Mouse (Mus musculus) spleen, adult 2 months (tissue): ENCODE data around the gene 1110008P14Rik. TPM values are rescaled to one million over a fixed set of nuclear protein-coding genes. Genes with fewer than 3 reads are reported as not detected.

Source experiments
- DNase-seq, 2 experiments: peaks; one replicate each; pipeline versions ENCODE4 v3.0.0 to v3.0.0-alpha.2; 2012 to 2021; ENCODE audit warnings: low spot score in 2 of 2, low read depth in 1 of 2
- H3K27ac ChIP-seq: fragments of 200-500 bp; 2 replicates; pipeline ENCODE4 v1.5.1; 2012; ENCODE audit warnings: low read length, inconsistent platforms; ENCODE audit not compliant: insufficient read depth
- H3K27me3 ChIP-seq: fragments of 200-500 bp; 2 replicates; pipeline ENCODE4 v1.6.1; 2012; ENCODE audit warnings: mild to moderate bottlenecking, moderate library complexity, low read length, inconsistent platforms; ENCODE audit not compliant: control insufficient read depth, insufficient read depth
- H3K36me3 ChIP-seq: fragments of 200-500 bp; 2 replicates; pipeline ENCODE4 v1.6.1; 2012; ENCODE audit warnings: mild to moderate bottlenecking, low read length, inconsistent platforms; ENCODE audit not compliant: control insufficient read depth, insufficient read depth
- H3K4me1 ChIP-seq: fragments of 200-500 bp; 2 replicates; pipeline ENCODE4 v1.6.1; 2011; ENCODE audit warnings: inconsistent platforms; ENCODE audit not compliant: control insufficient read depth, insufficient read depth, insufficient read length
- H3K4me3 ChIP-seq: fragments of 200-500 bp; 2 replicates; pipeline ENCODE4 v1.5.1; 2011; ENCODE audit warnings: mild to moderate bottlenecking, inconsistent platforms; ENCODE audit not compliant: insufficient read depth, insufficient read length; ENCODE audit errors: extremely low read depth
- CTCF ChIP-seq: fragments of 200-500 bp; IDR thresholded peaks from 2 replicates; pipeline ENCODE4 v1.5.1; 2011; ENCODE audit warnings: mild to moderate bottlenecking, inconsistent platforms; ENCODE audit not compliant: insufficient read depth, insufficient read length, insufficient replicate concordance; ENCODE audit errors: extremely low read depth
- POLR2A ChIP-seq: fragments of 200-500 bp; IDR thresholded peaks from 2 replicates; pipeline ENCODE4 v1.6.1; 2011; ENCODE audit warnings: low read depth, low read length, inconsistent platforms
- WGBS: fragments of 180-500 bp; shearing (Covaris S2); methylation state at CpG from one replicate; pipeline ENCODE4 v1.1.7; 2018; 5-methylcytosine and 5-hydroxymethylcytosine counted together
- polyA plus RNA-seq: library from polyadenylated mRNA; depleted of rRNA; stranded (reverse); fragments of >200 nt; gene quantifications from 2 replicates; pipeline ENCODE4 v1.2.3, GENCODE M21; 2012

The 1110008P14Rik gene
- polyA plus RNA-seq, 1 experiment: 86.8 TPM

DNA sequence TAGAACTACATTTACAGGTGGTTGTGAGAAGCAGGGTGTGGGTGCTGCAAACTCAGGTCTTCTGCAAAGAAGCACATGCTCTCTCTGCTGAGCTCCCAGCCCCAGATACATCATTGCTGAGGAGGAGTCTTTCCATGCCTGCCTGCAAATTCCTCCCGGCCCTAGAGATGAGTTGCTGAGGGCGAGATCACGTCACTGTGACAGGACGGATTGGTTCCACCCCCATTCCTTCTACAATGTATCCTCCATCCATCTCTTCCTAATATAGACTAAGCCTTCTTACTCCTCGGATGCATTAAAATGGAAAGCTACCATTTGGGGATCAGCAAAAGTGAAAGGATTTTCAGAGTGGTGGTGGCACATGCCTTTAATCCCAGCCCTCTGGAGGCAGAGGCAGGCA is 43.8 kb upstream of the 1110008P14Rik start:
- no peak for DNase-seq
- Histone ChIP-seq H3K36me3 (peaks cover 2% of the 10 kb centered on the region), H3K4me1 (peaks cover 6% of the 10 kb centered on the region; the same call in 1 of the 2 replicates), H3K27me3 (no peaks in the 10 kb centered on the region), H3K27ac (no peak overlapping the region), H3K4me3 (no peak overlapping the region)
- 88% methylated on average over 5 of the region's 5 CpGs for whole genome bisulfite sequencing
- TF ChIP-seq POLR2A (no peak), CTCF (no peak)

DNA sequence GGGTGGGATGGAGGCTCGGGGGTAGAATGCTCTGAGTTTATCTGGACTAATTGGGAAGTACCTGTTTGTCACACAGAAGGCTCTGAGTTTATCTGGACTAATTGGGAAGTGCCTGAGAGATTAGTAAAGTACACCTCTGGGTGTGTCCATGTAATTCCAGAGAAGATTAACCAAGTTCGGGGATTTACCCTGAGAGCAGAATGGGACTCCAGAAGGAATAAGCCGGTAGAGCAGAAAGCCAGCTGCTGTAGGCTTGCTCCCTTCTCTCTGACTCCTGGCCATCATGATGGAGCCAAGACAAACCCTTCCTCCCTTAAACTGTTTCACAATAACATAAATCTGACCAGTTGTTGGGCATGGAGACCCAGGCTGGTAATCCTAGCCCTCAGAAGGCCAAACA is 43.1 kb upstream of the 1110008P14Rik start:
- Histone ChIP-seq H3K4me1 (peaks cover 5% of the 10 kb centered on the region; the same call in 1 of the 2 replicates), H3K27me3 (no peaks in the 10 kb centered on the region), H3K27ac (no peak overlapping the region), H3K36me3 (peaks cover 9% of the 10 kb centered on the region), H3K4me3 (no peak overlapping the region)
- WGBS: 75% methylated on average over 3 of the region's 3 CpGs
- TF ChIP-seq POLR2A: no peak
- TF ChIP-seq CTCF: no peak
- DNase-seq: no peak

DNA sequence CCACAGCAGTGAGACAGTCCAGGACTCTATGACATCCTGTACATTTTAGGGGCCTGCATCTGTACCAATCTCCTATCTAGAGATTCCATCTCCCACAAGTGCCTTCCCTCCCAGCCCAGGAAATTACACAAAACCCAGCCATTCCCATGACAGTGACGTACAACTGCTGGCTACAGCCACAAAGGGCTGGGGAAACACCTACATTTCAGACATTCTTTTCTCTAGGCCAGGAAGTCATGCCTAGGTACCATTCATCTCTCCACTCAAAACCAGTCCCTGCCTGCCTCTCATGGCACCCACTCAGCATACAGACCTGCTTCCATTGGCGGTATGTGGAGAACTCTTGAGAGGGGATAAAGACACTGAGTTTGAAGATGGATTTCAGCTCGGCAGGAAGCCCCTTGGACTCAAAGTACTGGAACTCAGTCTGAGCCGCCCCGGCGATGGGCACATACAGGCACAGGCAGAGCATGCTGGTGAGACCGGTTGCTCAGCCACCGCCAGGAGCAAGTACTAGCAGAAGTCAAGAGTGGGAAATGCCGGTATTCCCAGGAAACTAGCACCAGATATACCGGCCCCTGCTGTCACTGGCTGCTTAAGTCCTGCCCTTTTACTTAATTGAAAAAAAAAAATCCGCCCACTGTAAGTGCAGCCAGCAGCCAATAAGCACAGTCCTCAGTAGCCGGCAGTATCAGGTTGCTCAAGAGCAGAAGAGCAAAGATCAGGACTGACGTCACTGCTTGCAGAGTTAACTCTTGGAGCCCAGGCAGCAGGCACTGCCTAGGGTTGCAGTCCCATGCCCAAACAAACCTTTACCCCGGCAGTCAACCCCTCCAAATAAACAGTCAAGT is 42.0 kb upstream of the 1110008P14Rik start:
- TF ChIP-seq POLR2A (no peak), CTCF (no peak)
- 41% methylated on average over 14 of the region's 14 CpGs for WGBS
- H3K36me3 ChIP-seq: peaks cover 16% of the 10 kb centered on the region
- H3K4me3 ChIP-seq: no peak overlapping the region
- H3K27ac ChIP-seq: peak overlapping the region; percentile 6; the same call in 1 of the 2 replicates
- no peaks in the 10 kb centered on the region for H3K27me3 ChIP-seq
- peaks cover 1% of the 10 kb centered on the region; the same call in 1 of the 2 replicates for H3K4me1 ChIP-seq
- no peak for DNase-seq

DNA sequence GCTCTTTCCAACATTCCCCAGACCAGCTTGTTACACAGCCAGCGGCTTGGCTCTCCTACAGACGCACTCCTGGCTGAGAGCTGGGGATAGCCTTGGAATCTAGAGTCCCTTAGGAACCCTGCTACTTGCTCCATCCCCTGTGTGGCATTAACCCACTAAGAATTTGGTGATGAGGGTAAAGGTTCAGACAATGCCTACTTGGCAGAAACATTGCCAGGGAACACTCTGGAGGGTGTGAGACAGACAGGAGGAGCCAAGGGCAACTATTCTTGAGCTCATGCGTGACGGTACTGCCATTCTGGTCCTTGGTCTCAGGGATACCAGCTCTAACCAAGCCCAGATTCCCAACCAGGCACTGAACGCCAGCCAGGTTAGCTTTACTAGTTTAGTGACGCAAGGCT is 40.1 kb upstream of the 1110008P14Rik start:
- TF ChIP-seq POLR2A (no peak), CTCF (no peak)
- DNase-seq: no peak
- Histone ChIP-seq H3K27me3 (no peaks in the 10 kb centered on the region), H3K27ac (no peak overlapping the region), H3K4me1 (no peaks in the 10 kb centered on the region; the same call in 1 of the 2 replicates), H3K4me3 (no peak overlapping the region), H3K36me3 (peaks cover 33% of the 10 kb centered on the region)
- 97% methylated on average over 6 of the region's 6 CpGs for WGBS

DNA sequence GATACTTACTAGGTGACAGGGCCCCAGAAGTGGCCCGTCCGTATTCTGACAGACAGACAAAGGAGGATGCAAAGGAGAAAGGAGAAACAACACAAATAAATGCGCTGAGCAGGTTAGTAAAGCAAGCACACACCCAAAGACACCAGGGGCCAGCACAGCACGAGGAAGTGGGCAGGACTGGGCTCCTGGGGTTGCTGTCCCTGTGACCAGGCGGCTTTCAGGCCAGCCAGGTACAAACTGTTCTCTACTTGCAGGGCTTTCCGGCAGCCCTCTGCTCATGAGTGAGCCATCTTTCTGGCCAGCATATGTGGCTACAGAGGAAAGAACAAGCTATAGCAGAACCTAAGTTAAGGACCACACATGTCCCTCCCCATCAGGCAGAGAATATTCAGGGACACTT is 38.9 kb upstream of the 1110008P14Rik start:
- no peaks in the 10 kb centered on the region; the same call in 1 of the 2 replicates for H3K4me1 ChIP-seq
- H3K36me3 ChIP-seq: peaks cover 45% of the 10 kb centered on the region
- TF ChIP-seq POLR2A (no peak), CTCF (no peak)
- no peak overlapping the region for H3K27ac ChIP-seq
- no peaks in the 10 kb centered on the region for H3K27me3 ChIP-seq
- no peak for DNase-seq
- WGBS: 88% methylated on average over 6 of the region's 6 CpGs
- no peak overlapping the region for H3K4me3 ChIP-seq

DNA sequence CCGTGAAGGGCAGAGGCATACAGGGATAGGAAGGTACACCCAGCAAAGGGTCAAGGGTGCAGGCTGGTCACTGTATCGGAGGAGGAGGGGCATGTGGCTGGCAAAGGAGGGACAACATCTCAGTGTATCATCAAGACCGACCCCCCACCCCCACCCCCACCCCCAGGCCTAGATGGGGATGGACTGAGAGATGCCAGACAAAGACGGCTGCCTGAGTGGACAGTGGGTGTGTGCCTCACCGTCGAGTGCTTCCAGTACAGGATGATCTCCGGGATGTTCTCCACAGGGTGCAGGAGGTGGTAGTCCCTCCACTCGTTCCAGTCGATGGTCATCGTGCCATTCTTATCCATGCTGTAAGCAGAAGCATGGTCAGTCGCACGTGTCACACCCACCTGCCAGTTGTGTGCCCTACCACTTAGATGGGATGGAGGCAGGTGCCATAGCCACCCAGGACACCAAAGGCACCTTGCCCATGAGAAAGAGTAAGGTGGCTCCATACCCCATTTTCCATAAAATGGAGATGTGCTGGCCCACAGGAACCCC is 38.4 kb upstream of the 1110008P14Rik start:
- DNase-seq: no peak
- 93% methylated on average over 12 of the region's 12 CpGs for WGBS
- Histone ChIP-seq H3K4me3 (no peak overlapping the region), H3K27me3 (no peaks in the 10 kb centered on the region), H3K27ac (no peak overlapping the region), H3K4me1 (no peaks in the 10 kb centered on the region; the same call in 1 of the 2 replicates), H3K36me3 (peaks cover 49% of the 10 kb centered on the region)
- TF ChIP-seq CTCF (no peak), POLR2A (no peak)
